Mouse (Mus musculus) MEL (cell line): ENCODE measurements around the gene Btd. TPM values are rescaled to one million over a fixed set of nuclear protein-coding genes. Genes with fewer than 3 reads are reported as not detected.

Experiments used
- DNase-seq: peaks from one replicate; pipeline ENCODE4 v3.0.0; 2011; ENCODE audit warnings: low read depth, low spot score
- H3K27ac ChIP-seq: 2 replicates; pipeline ENCODE4 v1.5.1; 2012; ENCODE audit warnings: low read depth, mild to moderate bottlenecking, control low read depth, low read length, moderate library complexity; ENCODE audit not compliant: control insufficient read depth
- H3K27me3 ChIP-seq, 2 experiments: fragments of 150-350 bp in 1 of 2; sonication (generic) in 1 of 2; 2 replicates each; pipeline ENCODE4 v1.6.1; 2012; ENCODE audit warnings: low read length in 2 of 2, mild to moderate bottlenecking in 2 of 2, improper control_type of control experiment in 1 of 2, moderate library complexity in 1 of 2; ENCODE audit not compliant: insufficient read depth in 2 of 2, control insufficient read depth in 1 of 2
- H3K36me3 ChIP-seq, 2 experiments: 2 replicates each; pipeline ENCODE4 v1.6.1; 2012 to 2014; ENCODE audit warnings: low read length in 2 of 2, improper control_type of control experiment in 1 of 2, inconsistent platforms in 1 of 2, mild to moderate bottlenecking in 1 of 2; ENCODE audit not compliant: insufficient read depth in 2 of 2, control insufficient read depth in 1 of 2
- H3K4me1 ChIP-seq, 2 experiments: fragments of 150-350 bp in 1 of 2; sonication (generic) in 1 of 2; 2 replicates each; pipeline ENCODE4 v1.6.1; 2012; ENCODE audit warnings: low read length in 2 of 2, improper control_type of control experiment in 1 of 2, mild to moderate bottlenecking in 1 of 2; ENCODE audit not compliant: insufficient read depth in 2 of 2, control insufficient read depth in 1 of 2
- H3K4me3 ChIP-seq, 2 experiments: fragments of 150-350 bp in 1 of 2; sonication (generic) in 1 of 2; 2 replicates each; pipeline ENCODE4 v1.5.1; 2012; ENCODE audit warnings: low read depth in 2 of 2, low read length in 2 of 2, mild to moderate bottlenecking in 2 of 2, moderate library complexity in 2 of 2, control low read depth in 1 of 2, improper control_type of control experiment in 1 of 2; ENCODE audit not compliant: control insufficient read depth in 1 of 2, insufficient read depth in 1 of 2
- H3K79me2 ChIP-seq: 2 replicates; pipeline ENCODE4 v1.6.1; 2012; ENCODE audit warnings: mild to moderate bottlenecking, low read length, moderate library complexity; ENCODE audit not compliant: control insufficient read depth, poor library complexity, insufficient read depth
- H3K9ac ChIP-seq: 2 replicates; pipeline ENCODE4 v1.6.1; 2012; ENCODE audit warnings: low read depth, mild to moderate bottlenecking, control low read depth, low read length, moderate library complexity; ENCODE audit not compliant: control insufficient read depth, poor library complexity, severe bottlenecking
- H3K9me3 ChIP-seq: fragments of 150-350 bp; sonication (generic); replicated peaks from 2 replicates; pipeline ENCODE4 v1.6.1; 2012; ENCODE audit warnings: mild to moderate bottlenecking, low read length, improper control_type of control experiment, moderate library complexity; ENCODE audit not compliant: insufficient read depth
- BHLHE40 ChIP-seq: IDR thresholded peaks from 2 replicates; pipeline ENCODE4 v1.6.1; 2012; ENCODE audit warnings: low read depth, mild to moderate bottlenecking, inconsistent platforms, low read length, improper control_type of control experiment, borderline replicate concordance
- ELF1 ChIP-seq: IDR thresholded peaks from 2 replicates; pipeline ENCODE4 v1.6.1; 2014; ENCODE audit warnings: low read depth, mild to moderate bottlenecking, inconsistent platforms, low read length, improper control_type of control experiment, moderate library complexity
- EP300 ChIP-seq, 2 experiments: IDR thresholded peaks; 2 replicates each; pipeline ENCODE4 v1.6.1; 2011; ENCODE audit warnings: improper control_type of control experiment in 2 of 2, low read length in 2 of 2, low read depth in 1 of 2, mild to moderate bottlenecking in 1 of 2
- ETS1 ChIP-seq: IDR thresholded peaks from 2 replicates; pipeline ENCODE4 v1.6.1; 2012; ENCODE audit warnings: low read depth, mild to moderate bottlenecking, inconsistent platforms, low read length, improper control_type of control experiment, moderate library complexity
- GATA1 ChIP-seq: IDR thresholded peaks from 2 replicates; pipeline ENCODE4 v1.6.1; 2011; ENCODE audit warnings: low read depth, low read length, improper control_type of control experiment
- HCFC1 ChIP-seq: IDR thresholded peaks from 2 replicates; pipeline ENCODE4 v1.6.1; 2012; ENCODE audit warnings: low read depth, mild to moderate bottlenecking, inconsistent platforms, low read length, improper control_type of control experiment, moderate library complexity
- MAFK ChIP-seq: IDR thresholded peaks from 2 replicates; pipeline ENCODE4 v1.6.1; 2011; ENCODE audit warnings: low read depth, mild to moderate bottlenecking, low read length, improper control_type of control experiment, borderline replicate concordance
- MAX ChIP-seq: IDR thresholded peaks from 2 replicates; pipeline ENCODE4 v1.6.1; 2011; ENCODE audit warnings: low read length, improper control_type of control experiment
- MEF2A ChIP-seq: IDR thresholded peaks from 2 replicates; pipeline ENCODE4 v1.6.1; 2014; ENCODE audit warnings: low read depth, mild to moderate bottlenecking, inconsistent platforms, low read length, improper control_type of control experiment; ENCODE audit not compliant: poor library complexity, insufficient replicate concordance, severe bottlenecking; ENCODE audit errors: extremely low read depth
- MXI1 ChIP-seq: IDR thresholded peaks from 2 replicates; pipeline ENCODE4 v1.6.1; 2011; ENCODE audit warnings: mild to moderate bottlenecking, low read depth, low read length, improper control_type of control experiment
- MYB ChIP-seq: IDR thresholded peaks from 2 replicates; pipeline ENCODE4 v1.6.1; 2011; ENCODE audit warnings: mild to moderate bottlenecking, low read depth, low read length, improper control_type of control experiment
- MYC ChIP-seq: IDR thresholded peaks from 2 replicates; pipeline ENCODE4 v1.6.1; 2011; ENCODE audit warnings: low read depth, mild to moderate bottlenecking, low read length, improper control_type of control experiment, moderate library complexity
- NELFE ChIP-seq: IDR thresholded peaks from 2 replicates; pipeline ENCODE4 v1.6.1; 2011; ENCODE audit warnings: low read depth, low read length, improper control_type of control experiment
- NRF1 ChIP-seq: IDR thresholded peaks from 2 replicates; pipeline ENCODE4 v1.6.1; 2014; ENCODE audit warnings: low read depth, mild to moderate bottlenecking, inconsistent platforms, low read length, improper control_type of control experiment, moderate library complexity; ENCODE audit not compliant: poor library complexity, insufficient read depth, severe bottlenecking
- POLR2A ChIP-seq, 2 experiments: IDR thresholded peaks; 2 replicates each; pipeline ENCODE4 v1.6.1; 2011 to 2012; ENCODE audit warnings: low read length in 2 of 2, mild to moderate bottlenecking in 2 of 2, control low read depth in 1 of 2, improper control_type of control experiment in 1 of 2, low read depth in 1 of 2, moderate library complexity in 1 of 2; ENCODE audit not compliant: control insufficient read depth in 1 of 2, insufficient read depth in 1 of 2, poor library complexity in 1 of 2
- POLR2AphosphoS5 ChIP-seq: IDR thresholded peaks from 2 replicates; pipeline ENCODE4 v1.6.1; 2012; ENCODE audit warnings: low read depth, borderline replicate concordance, mild to moderate bottlenecking, inconsistent platforms, low read length, moderate library complexity, mixed read lengths
- RCOR1 ChIP-seq: IDR thresholded peaks from 2 replicates; pipeline ENCODE4 v1.6.1; 2012; ENCODE audit warnings: low read depth, mild to moderate bottlenecking, inconsistent platforms, low read length, improper control_type of control experiment
- SIN3A ChIP-seq: IDR thresholded peaks from 2 replicates; pipeline ENCODE4 v1.6.1; 2012; ENCODE audit warnings: low read length, improper control_type of control experiment, inconsistent platforms
- SMC3 ChIP-seq: IDR thresholded peaks from 2 replicates; pipeline ENCODE4 v1.6.1; 2011; ENCODE audit warnings: low read depth, low read length, improper control_type of control experiment
- TAL1 ChIP-seq: IDR thresholded peaks from 2 replicates; pipeline ENCODE4 v1.6.1; 2012; ENCODE audit warnings: mild to moderate bottlenecking, inconsistent platforms, low read length, moderate library complexity, mixed read lengths
- TBP ChIP-seq: IDR thresholded peaks from 2 replicates; pipeline ENCODE4 v1.8.0; 2011; ENCODE audit warnings: low read depth, low read length, improper control_type of control experiment
- USF2 ChIP-seq, 2 experiments: IDR thresholded peaks; 2 replicates each; pipeline ENCODE4 v1.6.1; 2011 to 2012; ENCODE audit warnings: improper control_type of control experiment in 2 of 2, low read length in 2 of 2, borderline replicate concordance in 1 of 2, inconsistent platforms in 1 of 2, low read depth in 1 of 2, mild to moderate bottlenecking in 1 of 2; ENCODE audit not compliant: insufficient read depth in 1 of 2
- ZC3H11A ChIP-seq: IDR thresholded peaks from 2 replicates; pipeline ENCODE4 v1.6.1; 2012; ENCODE audit warnings: low read depth, mild to moderate bottlenecking, inconsistent platforms, low read length, improper control_type of control experiment
- ZKSCAN1 ChIP-seq: IDR thresholded peaks from 2 replicates; pipeline ENCODE4 v1.6.1; 2012; ENCODE audit warnings: low read depth, mild to moderate bottlenecking, inconsistent platforms, low read length, improper control_type of control experiment, moderate library complexity
- ZMIZ1 ChIP-seq: IDR thresholded peaks from 2 replicates; pipeline ENCODE4 v1.6.1; 2012; ENCODE audit warnings: low read depth, mild to moderate bottlenecking, inconsistent platforms, low read length, improper control_type of control experiment, moderate library complexity
- ZNF384 ChIP-seq: IDR thresholded peaks from 2 replicates; pipeline ENCODE4 v1.6.1; 2012; ENCODE audit warnings: low read depth, mild to moderate bottlenecking, inconsistent platforms, low read length, improper control_type of control experiment
- polyA plus RNA-seq, 2 experiments: library from polyadenylated mRNA; stranded (reverse) in 1 of 2; unstranded in 1 of 2; fragments of >175 nt in 1 of 2; fragments of >200 nt in 1 of 2; gene quantifications; 2 replicates each; pipeline versions ENCODE4 v1.2.1 to v1.2.4; 2012; ENCODE audit warnings: low replicate concordance in 2 of 2, low read depth in 1 of 2; ENCODE audit not compliant: insufficient read length in 2 of 2, insufficient read depth in 1 of 2, missing spikeins in 1 of 2
- total RNA-seq: library from RNA; depleted of rRNA; stranded (reverse); fragments of 300-350 nt; gene quantifications from 2 replicates; pipeline ENCODE4 v1.2.3, GENCODE M21; 2012

The Btd gene
- total and polyA plus RNA-seq, 3 experiments = 7.2 to 12.9 TPM; not detected in 1

- Histone ChIP-seq H3K9me3 (no peaks in the 10 kb centered on the region), H3K36me3 (peaks cover 0 to 13% of the 10 kb centered on the region in 2 experiments; a peak in 2 of 4 replicates), H3K4me3 (peak overlapping the region; percentile 48 to 57), H3K27me3 (no peaks in the 10 kb centered on the region), H3K4me1 (peaks cover 3 to 30% of the 10 kb centered on the region in 2 experiments), H3K79me2 (no peaks in the 10 kb centered on the region), H3K9ac (peak overlapping the region; percentile 51), H3K27ac (peak overlapping the region; percentile 56)
- DNase-seq = peak; percentile 72
- TF ChIP-seq MAX (no peak), MXI1 (no peak), POLR2A (IDR thresholded peaks at IDR 0.05; ENCODE audit: control insufficient read depth in 1 of 2, insufficient read depth in 1 of 2, low read depth in 1 of 2, low read length in 2 of 2, poor library complexity in 1 of 2) (peak in 1 of 2 experiments; percentile 53; a peak in 2 of 4 replicates), TBP (peak; percentile 44; the same call in 1 of the 2 replicates), HCFC1 (no peak), ZMIZ1 (no peak), POLR2AphosphoS5 (no peak), NELFE (0 out of 2 replicates have a peak, but pooled peaks have one; percentile 19)
These were observed 43.7 kb downstream of the Btd start for GRCm38 (mm10) chr14:31684343-31685040.

GRCm38 (mm10) chr14:31685680-31686079 is 44.9 kb downstream of the Btd start:
- peak overlapping the region; percentile 54 for H3K27ac ChIP-seq
- H3K36me3 ChIP-seq = peaks cover 0 to 13% of the 10 kb centered on the region in 2 experiments; a peak in 2 of 4 replicates
- no peaks in the 10 kb centered on the region for H3K79me2 ChIP-seq
- H3K9ac ChIP-seq = peak overlapping the region; percentile 51
- peak; percentile 87 for DNase-seq
- no peaks in the 10 kb centered on the region for H3K9me3 ChIP-seq
- TF ChIP-seq ETS1 (peak; percentile 70), MYB (no peak), HCFC1 (peak; percentile 41; the same call in 1 of the 2 replicates), POLR2AphosphoS5 (no peak), EP300 (IDR thresholded peaks at IDR 0.05; ENCODE audit: low read depth in 1 of 2, low read length in 2 of 2) (peak; percentile 59 to 80; a peak in 3 of 4 replicates), MAFK (peak; percentile 52; the same call in 1 of the 2 replicates), MEF2A (peak; percentile 68; the same call in 1 of the 2 replicates), NRF1 (no peak), ZNF384 (no peak), ZC3H11A (no peak), MYC (0 out of 2 replicates have a peak, but pooled peaks have one; percentile 19), ELF1 (peak; percentile 70; the same call in 1 of the 2 replicates), BHLHE40 (no peak), MXI1 (peak; percentile 53; the same call in 1 of the 2 replicates), SIN3A (peak; percentile 72), RCOR1 (peak; percentile 85), USF2 (IDR thresholded peaks at IDR 0.05; ENCODE audit: borderline replicate concordance in 1 of 2, insufficient read depth in 1 of 2, low read depth in 1 of 2, low read length in 2 of 2) (no peak), GATA1 (peak; percentile 67), TAL1 (no peak), POLR2A (IDR thresholded peaks at IDR 0.05; ENCODE audit: control insufficient read depth in 1 of 2, insufficient read depth in 1 of 2, low read depth in 1 of 2, low read length in 2 of 2, poor library complexity in 1 of 2) (peak in 1 of 2 experiments; percentile 54; a peak in 2 of 4 replicates), SMC3 (peak; percentile 18; the same call in 1 of the 2 replicates), TBP (0 out of 2 replicates have a peak, but pooled peaks have one; percentile 22), ZKSCAN1 (no peak)
- H3K27me3 ChIP-seq = no peaks in the 10 kb centered on the region
- H3K4me1 ChIP-seq = peaks cover 3 to 31% of the 10 kb centered on the region in 2 experiments
- peak overlapping the region; percentile 50 to 57 for H3K4me3 ChIP-seq
